In the genomic region with DNA sequence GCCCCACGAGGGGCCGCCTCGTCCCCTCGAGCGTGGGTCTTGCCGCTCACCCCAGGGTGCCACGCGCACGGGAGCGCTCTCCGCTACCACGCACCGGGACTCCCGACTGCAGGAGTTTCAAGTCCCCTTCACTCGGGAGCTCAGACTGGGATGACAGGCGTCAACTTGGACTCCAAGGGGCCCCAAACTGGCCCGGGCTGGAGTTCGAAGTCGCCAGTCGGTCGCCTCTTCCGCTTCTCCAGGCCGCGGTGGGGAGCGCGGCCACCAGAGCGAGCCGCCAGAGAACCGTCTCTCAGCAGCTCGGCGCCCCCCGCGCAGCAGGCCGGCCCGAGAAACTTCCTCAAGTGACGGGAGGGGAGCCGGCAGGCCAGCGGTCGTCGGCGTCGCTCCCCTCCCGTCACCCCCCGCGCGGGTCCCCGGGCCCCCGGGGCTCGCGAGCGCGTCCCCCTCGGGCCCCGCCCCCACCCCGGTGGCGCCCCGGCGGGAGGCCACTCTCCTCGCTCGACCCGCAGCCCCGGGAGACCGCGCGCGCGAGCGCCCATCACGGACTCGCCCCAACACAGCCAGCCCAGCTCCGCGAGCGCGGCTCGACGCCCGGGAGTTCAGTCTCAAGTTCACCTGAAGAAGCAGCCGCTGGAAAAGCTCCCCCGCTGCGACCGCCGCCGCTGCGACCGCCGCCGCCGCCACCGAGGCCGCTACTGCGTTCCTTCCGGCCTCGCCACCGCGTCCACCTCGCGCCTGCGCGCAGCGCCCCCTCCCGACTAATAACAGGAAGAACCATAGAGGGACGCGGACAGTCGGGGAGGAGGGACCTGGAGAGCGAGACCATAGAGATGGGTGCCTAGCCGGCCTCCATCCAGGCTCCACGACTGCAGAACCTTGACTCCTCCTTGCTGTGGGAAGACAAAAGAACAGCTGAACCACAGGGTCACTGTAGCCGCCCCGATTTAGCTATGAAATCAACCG, we compare ENCODE assay signal across 8 mouse cellular contexts. TPM values are rescaled to one million over a fixed set of nuclear protein-coding genes. Genes with fewer than 3 reads are reported as not detected.
DNase-seq lines count a peak whose midpoint lies in the region; ATAC-seq lines count a peak whose summit lies in the region.

A gene (minus strand): TSS at position 714 of the 966 bp plus-strand sequence.

- ATAC-seq in heart, embryonic 13.5 days (ENCODE audit: extremely low read depth, insufficient number of reproducible peaks, low FRiP score, low TSS enrichment) = peak; percentile 91
- ATAC-seq in liver, embryonic 12.5 days = peak; percentile 91
- peak; percentile 94 for ATAC-seq in stomach, embryonic 15.5 days (ENCODE audit: insufficient read depth, low FRiP score, low read depth)

- 0 out of 2 replicates have a peak, but pooled peaks cover 5% of the 10 kb centered on the region for H3K4me1 ChIP-seq in brown adipose tissue, adult 24 weeks (ENCODE audit: control insufficient read depth, insufficient read depth, insufficient read length, low read length)
- peaks cover 44% of the 10 kb centered on the region for H3K4me1 ChIP-seq in heart, embryonic 13.5 days
- peaks cover 49% of the 10 kb centered on the region for H3K4me1 ChIP-seq in liver, embryonic 12.5 days
- H3K4me1 ChIP-seq in stomach, embryonic 15.5 days = 0 out of 2 replicates have a peak, but pooled peaks cover 2% of the 10 kb centered on the region

- no peaks in the 10 kb centered on the region for H3K9me3 ChIP-seq in heart, embryonic 13.5 days
- H3K9me3 ChIP-seq in liver, embryonic 12.5 days (replicated peaks) = no peaks in the 10 kb centered on the region
- H3K9me3 ChIP-seq in stomach, embryonic 15.5 days = no peaks in the 10 kb centered on the region

- peak within 1 kb of the TSS; percentile 95 for H3K4me3 ChIP-seq in brown adipose tissue, adult 24 weeks (ENCODE audit: insufficient read depth, low read depth, low read length)
- H3K4me3 ChIP-seq in heart, embryonic 13.5 days = peak within 1 kb of the TSS; percentile 89
- H3K4me3 ChIP-seq in liver, embryonic 12.5 days = peak within 1 kb of the TSS; percentile 80
- H3K4me3 ChIP-seq in stomach, embryonic 15.5 days (replicated peaks) = peak within 1 kb of the TSS; percentile 87

- H3K27me3 ChIP-seq in heart, embryonic 13.5 days (replicated peaks) = no peaks in the 10 kb centered on the region
- H3K27me3 ChIP-seq in liver, embryonic 12.5 days (replicated peaks) = no peaks in the 10 kb centered on the region
- H3K27me3 ChIP-seq in stomach, embryonic 15.5 days (replicated peaks) = no peaks in the 10 kb centered on the region

- H3K9ac ChIP-seq in heart, embryonic 13.5 days = peak within 1 kb of the TSS; percentile 93
- H3K9ac ChIP-seq in liver, embryonic 12.5 days = peak within 1 kb of the TSS; percentile 88
- peak within 1 kb of the TSS; percentile 89 for H3K9ac ChIP-seq in stomach, embryonic 15.5 days

- WGBS in heart, embryonic 13.5 days = under 1% methylated on average over 83 of the region's 110 CpGs
- under 1% methylated on average over 109 of the region's 110 CpGs for WGBS in liver, embryonic 12.5 days (ENCODE audit: insufficient replicate concordance)
- WGBS in stomach, embryonic 15.5 days = 1% methylated on average over 73 of the region's 110 CpGs

- H3K27ac ChIP-seq in brown adipose tissue, adult 24 weeks (replicated peaks; ENCODE audit: low read depth, low read length) = peak within 1 kb of the TSS; percentile 88
- peak within 1 kb of the TSS; percentile 93 for H3K27ac ChIP-seq in heart, embryonic 13.5 days (replicated peaks)
- peak within 1 kb of the TSS; percentile 92 for H3K27ac ChIP-seq in liver, embryonic 12.5 days
- H3K27ac ChIP-seq in stomach, embryonic 15.5 days = peak within 1 kb of the TSS; percentile 90

- H3K4me2 ChIP-seq in heart, embryonic 13.5 days = peak within 1 kb of the TSS; percentile 89
- peak within 1 kb of the TSS; percentile 91 for H3K4me2 ChIP-seq in liver, embryonic 12.5 days
- H3K4me2 ChIP-seq in stomach, embryonic 15.5 days = peak within 1 kb of the TSS; percentile 91

- peaks cover 6% of the 10 kb centered on the region; the same call in 1 of the 2 replicates for H3K36me3 ChIP-seq in heart, embryonic 13.5 days
- H3K36me3 ChIP-seq in liver, embryonic 12.5 days = peaks cover 9% of the 10 kb centered on the region; the same call in 1 of the 2 replicates
- H3K36me3 ChIP-seq in stomach, embryonic 15.5 days = no peaks in the 10 kb centered on the region

- peak; percentile 95 for DNase-seq in CD4-positive, CD25-positive, alpha-beta regulatory T cell, adult 2 months (ENCODE audit: low read depth, low spot score)
- DNase-seq in fat pad, adult 2 months (ENCODE audit: extremely low read depth, low read depth, low spot score) = peak; percentile 18
- peak; percentile 95 for DNase-seq in kidney, postnatal 10 days
- DNase-seq in natural killer cell, adult 2 months (ENCODE audit: low spot score in 2 of 2) = peak; percentile 92

RNA-seq across cellular contexts. Expression of the gene that starts here (rescaled TPM):
- 12.5 and 14.6 TPM in 2 replicates for polyA plus RNA-seq in brown adipose tissue, adult 24 weeks (2012; ENCODE audit: insufficient read depth, insufficient read length, missing spikeins)
- polyA plus RNA-seq in heart, embryonic 13.5 days (2015; fragmentation: Nextera tagmentation; extraction: Ambion mirVana) = 24.6 and 25.1 TPM in 2 replicates
- polyA plus RNA-seq in liver, embryonic 12.5 days (2016; fragmentation: Nextera tagmentation; extraction: Ambion mirVana) = 28.5 and 30.1 TPM in 2 replicates
- 33.9 and 35.2 TPM in 2 replicates for polyA plus RNA-seq in stomach, embryonic 15.5 days (2015; fragmentation: Nextera tagmentation; extraction: Ambion mirVana)

Comparison
In these comparisons a context has a peak if more than half of its experiments do, and no peak if none do; other contexts are left out.
1. Peak in every context shown above with its lines: DNase-seq, ATAC-seq, H3K4me3 ChIP-seq and H3K27ac ChIP-seq.
2. DNase-seq: peak in every context shown above with its lines; median percentile 95 in CD4-positive, CD25-positive, alpha-beta regulatory T cell, adult 2 months; 95 in kidney, postnatal 10 days; 92 in natural killer cell, adult 2 months; 18 in fat pad, adult 2 months.